Mouse (Mus musculus): Measurements from ENCODE around the gene Ptn.
"Not testable (repeated sequence)": the region's sequence is repeated elsewhere in the genome, so short reads cannot be mapped to it uniquely, and the experiment has no call there.

The Ptn gene

GRCm38 (mm10) chr6:36755001-36755885 is 54.8 kb downstream of the Ptn start:
- no peak for DNase-seq (ENCODE audit: low spot score in 2 of 2)

DNA sequence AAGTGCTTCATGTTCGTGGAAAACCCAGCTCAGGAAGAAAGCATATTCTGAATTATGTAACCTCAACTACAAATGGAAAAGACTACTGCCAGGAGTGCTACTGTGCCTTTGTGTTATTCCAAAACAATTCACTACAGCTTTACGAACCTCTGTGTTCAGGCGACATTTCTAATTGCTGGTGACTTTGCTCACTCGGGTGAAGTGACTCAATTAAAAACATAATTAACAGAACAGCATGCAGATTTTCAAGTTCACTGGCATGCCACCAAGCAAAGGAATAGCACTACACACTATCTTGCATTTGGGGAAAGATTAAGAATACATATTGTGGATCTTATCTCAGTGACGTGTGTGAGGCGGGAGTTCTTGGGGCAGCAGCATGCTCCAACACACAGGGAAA is 57.1 kb downstream of the Ptn start:
- DNase-seq (ENCODE audit: low spot score in 2 of 2): no peak

DNA sequence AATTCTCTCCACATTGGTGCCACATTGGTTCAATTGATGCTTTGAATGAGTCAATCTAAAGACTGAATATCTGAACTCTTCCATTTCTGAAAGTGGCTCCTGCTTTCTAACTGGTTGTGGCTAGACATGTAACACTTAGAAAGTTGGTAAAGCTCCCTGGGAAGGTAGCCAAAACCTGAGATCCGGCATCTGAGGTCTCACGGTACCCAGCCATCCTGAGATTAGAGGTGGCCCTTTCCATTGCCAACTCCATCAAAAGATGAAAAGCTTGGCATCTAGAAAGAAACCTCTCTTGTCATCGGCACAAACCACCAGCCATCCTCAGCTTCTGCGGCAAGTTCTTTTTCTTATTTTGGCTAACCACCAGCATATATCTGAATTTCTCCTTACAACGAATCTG is 70.2 kb downstream of the Ptn start:
- DNase-seq (ENCODE audit: low spot score in 2 of 2): no peak

DNA sequence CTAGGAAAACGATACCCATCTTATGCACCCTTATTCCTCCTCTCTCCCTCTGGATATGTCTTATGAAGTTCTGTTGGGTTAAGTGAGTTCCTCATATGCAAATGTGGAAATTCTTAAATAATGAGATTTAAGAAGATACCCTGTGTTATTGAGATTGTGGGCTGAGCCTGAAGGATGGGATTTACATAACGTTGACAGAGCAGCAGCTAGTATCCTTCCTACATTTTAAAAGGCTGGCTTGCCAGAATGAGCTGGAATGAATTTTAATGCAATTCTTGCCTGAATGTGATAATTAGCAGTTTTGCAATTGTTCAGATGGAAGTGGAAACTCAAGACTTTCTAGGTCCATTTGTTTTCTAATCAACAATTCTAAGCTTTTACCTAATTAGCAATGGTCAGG is 73.3 kb downstream of the Ptn start:
- no peak for DNase-seq (ENCODE audit: low spot score in 2 of 2)

DNA sequence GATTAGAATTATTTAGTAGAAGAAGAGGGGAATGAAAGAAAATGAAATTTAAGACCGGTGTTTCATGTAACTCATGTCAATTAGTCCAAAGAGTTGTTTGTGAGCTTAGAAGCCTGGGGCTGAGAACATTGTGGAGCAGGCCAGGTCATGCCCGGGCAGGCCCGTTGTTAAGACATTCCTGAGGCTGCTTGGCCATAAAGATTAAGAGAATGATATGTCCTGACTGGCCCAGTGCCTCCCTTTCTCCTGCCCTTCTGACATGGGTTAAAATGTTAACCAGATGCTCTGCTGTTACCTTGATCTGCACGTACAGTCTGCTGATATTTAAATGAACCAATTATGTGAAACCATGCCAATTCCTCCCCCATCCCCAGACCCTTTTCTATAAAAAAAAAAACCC is 74.4 kb downstream of the Ptn start:
- DNase-seq (ENCODE audit: low spot score in 2 of 2): not testable (repeated sequence)

- not testable (repeated sequence) for DNase-seq (ENCODE audit: low spot score in 2 of 2)
Measured at GRCm38 (mm10) chr6:36729811-36730210, 80.2 kb downstream of the Ptn start.

DNA sequence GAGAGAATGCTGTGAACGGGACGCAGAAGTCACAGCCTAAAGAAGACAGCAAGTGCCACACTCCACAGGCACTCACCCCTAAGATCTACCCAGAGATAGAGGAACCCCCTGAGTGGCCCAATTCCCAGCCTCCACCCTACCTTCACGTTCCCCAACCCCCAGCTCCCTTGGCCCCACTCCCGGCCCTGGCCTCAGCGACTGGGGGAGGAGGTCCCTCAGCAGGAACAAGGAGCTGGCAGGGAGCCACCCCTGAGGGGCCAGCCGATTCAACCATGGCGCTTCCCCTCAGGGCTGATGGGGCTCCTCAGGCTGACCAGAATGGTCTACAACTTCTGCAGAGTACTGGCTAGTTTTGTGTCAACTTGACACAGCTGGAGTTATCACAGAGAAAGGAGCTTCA is 81.9 kb downstream of the Ptn start:
- DNase-seq (ENCODE audit: low spot score in 2 of 2): no peak

- peak; percentile 40 to 51 for DNase-seq (ENCODE audit: low spot score in 2 of 2)
Measured at GRCm38 (mm10) chr6:36725509-36726160, 84.4 kb downstream of the Ptn start.

DNA sequence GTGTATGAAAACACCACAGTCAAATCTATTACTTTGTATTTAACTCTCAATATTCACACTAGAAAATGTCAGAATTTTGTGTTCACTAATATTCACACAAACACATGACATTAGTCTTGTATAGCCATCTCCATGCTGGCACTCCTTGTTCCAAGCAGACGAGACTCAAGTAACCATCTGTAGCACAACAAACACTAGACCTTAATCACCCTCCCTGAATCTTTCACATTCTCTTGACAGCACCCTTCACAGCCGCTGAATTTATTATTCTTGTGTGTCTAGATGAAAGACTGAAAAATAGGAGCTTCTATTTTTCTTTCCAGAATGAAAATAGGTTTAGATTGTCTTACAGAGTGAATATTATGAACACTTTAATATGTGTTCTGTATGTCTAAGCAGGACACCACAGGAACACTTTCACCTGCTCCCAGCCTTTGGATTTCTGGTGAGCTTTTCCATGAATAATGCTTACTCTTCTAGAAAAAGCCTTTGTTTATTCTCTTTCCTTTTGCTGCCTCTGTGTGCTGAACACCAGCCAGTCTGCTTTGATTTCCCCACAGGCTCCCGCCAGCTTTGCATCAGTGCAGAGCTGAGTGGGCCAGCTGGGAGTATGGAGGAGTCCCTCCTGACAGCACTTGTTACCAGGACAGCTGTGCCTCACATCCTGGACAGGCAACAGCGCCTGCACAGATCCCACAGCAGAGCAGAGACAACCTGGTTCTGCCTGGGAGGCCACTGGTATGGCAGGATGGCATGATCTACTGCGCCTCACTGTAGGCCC is 87.1 kb downstream of the Ptn start:
- DNase-seq (ENCODE audit: low spot score in 2 of 2): peak; percentile 68 to 71

- DNase-seq (ENCODE audit: low spot score in 2 of 2): no peak
Measured at GRCm38 (mm10) chr6:36713329-36713728, 96.7 kb downstream of the Ptn start.

- DNase-seq (ENCODE audit: low spot score in 2 of 2): no peak
Measured at GRCm38 (mm10) chr6:36695481-36695880, 114.5 kb downstream of the Ptn start.

DNA sequence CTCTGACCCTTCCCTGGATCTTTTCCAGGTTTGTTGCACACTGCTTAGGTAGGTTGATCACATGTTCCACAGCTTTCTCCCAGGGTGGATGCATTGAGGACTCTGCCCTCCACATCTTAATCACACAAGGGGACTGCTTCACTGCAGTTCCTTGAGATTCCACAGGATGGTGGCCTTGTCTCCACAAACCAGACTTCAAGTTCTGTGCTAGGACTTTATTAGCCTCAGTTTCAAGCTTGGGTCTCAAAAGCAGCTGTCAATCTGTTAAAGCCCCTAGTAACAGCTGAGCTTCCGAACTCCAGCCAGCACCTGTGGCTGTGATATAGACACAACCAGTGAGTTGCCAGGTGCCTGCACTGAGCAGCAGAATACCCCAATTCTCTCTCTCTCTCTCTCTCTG is 118.5 kb downstream of the Ptn start:
- DNase-seq (ENCODE audit: low spot score in 2 of 2): peak; percentile 71 to 77

- no peak for DNase-seq (ENCODE audit: low spot score in 2 of 2)
Measured at GRCm38 (mm10) chr6:36690941-36691340, 119.1 kb downstream of the Ptn start.

DNA sequence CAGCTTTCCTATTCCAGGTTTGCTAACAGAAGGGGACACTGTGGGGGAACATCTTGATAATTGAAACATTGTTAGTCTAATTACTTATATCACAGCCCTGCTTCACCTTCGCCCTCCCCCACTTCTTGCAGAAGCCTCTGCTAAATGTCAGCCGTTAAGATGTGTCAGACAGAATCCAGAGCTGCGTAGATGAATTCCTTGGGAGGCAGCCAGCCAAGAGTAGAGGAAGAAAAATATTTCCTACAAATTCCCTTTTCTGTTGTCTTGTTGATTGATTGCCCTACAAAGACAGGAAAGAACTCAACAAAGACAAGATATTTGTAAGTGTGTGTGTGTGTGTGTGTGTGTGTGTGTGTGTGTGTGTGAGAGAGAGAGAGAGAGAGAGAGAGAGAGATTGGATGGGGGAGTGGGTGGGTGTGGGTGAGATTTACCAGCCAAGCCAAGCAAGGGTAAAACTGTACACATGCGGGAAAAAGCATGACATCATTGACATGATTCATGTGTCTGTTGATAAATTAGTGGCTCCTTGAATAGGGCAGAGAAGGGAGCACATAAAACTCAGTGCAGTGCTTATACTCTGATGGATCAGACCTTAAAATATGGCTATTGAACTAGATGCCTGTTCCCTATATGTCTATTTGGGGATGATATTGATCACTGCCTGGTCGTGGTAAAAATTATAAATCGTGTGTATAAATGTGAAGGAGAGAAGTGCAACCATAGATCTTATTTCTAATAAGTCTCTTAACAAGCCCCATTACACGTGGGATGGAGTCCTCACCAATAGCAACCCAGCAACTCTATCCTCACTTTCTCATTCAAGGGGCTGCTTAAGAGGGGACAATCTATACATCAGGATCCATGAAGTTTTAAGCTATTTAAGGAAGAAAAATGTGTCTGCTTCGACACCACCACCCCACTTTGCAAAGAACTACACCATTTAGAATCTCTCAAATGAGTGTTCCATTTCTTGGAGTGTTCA is 133.0 kb downstream of the Ptn start:
- DNase-seq (ENCODE audit: low spot score in 2 of 2): peak; percentile 11 to 21

- DNase-seq (ENCODE audit: low spot score in 2 of 2): no peak
Measured at GRCm38 (mm10) chr6:36672399-36673221, 137.4 kb downstream of the Ptn start.

DNA sequence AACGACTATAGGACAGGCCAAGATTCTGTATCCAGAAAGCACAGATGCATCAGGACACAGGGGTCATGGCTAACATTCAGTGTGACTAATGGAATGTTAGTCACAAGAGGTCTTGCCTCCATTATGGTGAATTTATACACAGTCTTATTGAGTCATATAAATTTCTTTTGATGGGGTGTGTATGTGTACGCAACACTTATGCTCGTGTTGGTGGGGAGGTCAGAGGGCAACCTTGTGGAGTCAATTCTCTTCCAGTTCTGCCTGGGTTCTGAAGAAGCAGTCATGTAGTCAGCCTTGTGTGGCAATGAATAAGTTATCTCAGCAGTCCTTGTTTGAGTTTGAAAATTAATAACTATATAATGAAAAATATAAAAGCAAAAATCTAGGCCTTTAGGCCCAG is 138.7 kb downstream of the Ptn start:
- DNase-seq (ENCODE audit: low spot score in 2 of 2): no peak

All from right cerebral cortex, adult 2 months (tissue).